Mouse (Mus musculus): ENCODE measurements around the gene Slc2a3. TPM values are rescaled to one million over a fixed set of nuclear protein-coding genes. Genes with fewer than 3 reads are reported as not detected.
A peak's percentile ranks its signal among the peaks of the same experiment; 100 is the strongest.
"Not testable (repeated sequence)": the region's sequence is repeated elsewhere in the genome, so short reads cannot be mapped to it uniquely, and the experiment has no call there.

Slc2a3 gene
- polyA plus RNA-seq, 1 experiment from 2014 or later: 38.4 TPM

DNA sequence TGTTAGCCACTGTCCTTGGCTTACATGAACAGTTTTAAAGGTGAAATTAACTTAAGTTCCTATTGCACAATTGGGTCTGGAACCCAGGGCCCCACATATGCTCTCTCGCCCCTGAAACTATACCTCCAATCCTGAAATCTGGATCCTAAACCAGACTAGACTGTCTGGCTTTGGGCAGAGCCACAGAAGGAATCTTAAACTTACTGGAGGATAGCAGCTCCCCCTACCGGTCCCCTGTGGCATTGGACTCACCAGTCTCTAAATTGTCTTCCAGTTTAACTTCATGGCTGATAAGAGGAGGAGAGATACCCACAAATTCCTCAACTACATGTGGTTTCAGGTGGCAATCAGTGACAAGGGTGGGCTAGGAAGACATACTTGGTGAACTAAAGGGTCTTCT lies 81.5 kb downstream of the Slc2a3 start:
- H3K9me3 ChIP-seq: no peaks in the 10 kb centered on the region
- H3K4me1 ChIP-seq: 0 out of 2 replicates have a peak, but pooled peaks cover 6% of the 10 kb centered on the region
- H3K27me3 ChIP-seq: no peaks in the 10 kb centered on the region
- ATAC-seq (ENCODE audit: insufficient number of reproducible peaks, insufficient read depth, low FRiP score, low TSS enrichment, low read depth): no peak
- H3K9ac ChIP-seq: no peak overlapping the region
- H3K36me3 ChIP-seq: no peaks in the 10 kb centered on the region
- H3K4me3 ChIP-seq: no peak overlapping the region
- H3K4me2 ChIP-seq: no peak overlapping the region
- no peak overlapping the region for H3K27ac ChIP-seq
- WGBS: 32% methylated on average over 2 of the region's 2 CpGs

GRCm38 (mm10) chr6:122718224-122718623 lies 83.2 kb downstream of the Slc2a3 start:
- not testable (repeated sequence) for H3K4me2 ChIP-seq

DNA sequence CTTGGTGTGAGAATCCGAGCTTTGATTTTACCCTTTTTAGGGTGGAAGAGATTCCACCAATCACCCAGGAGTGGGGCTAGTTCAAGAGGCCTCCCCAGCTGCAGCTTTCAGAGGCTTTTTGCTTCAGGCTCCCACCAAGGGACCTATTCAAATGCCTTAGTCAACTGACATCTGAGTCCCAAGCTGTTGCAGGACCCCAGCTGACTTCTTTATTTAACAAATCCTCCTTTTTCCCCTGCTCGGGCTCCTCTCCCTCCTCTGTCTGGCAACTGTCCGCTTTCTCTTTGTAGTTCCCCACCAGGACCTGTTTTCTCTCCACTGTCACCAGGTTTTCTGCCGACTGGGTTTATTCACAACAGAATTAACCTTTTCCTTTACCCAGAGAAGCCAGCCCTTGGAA lies 85.6 kb downstream of the Slc2a3 start:
- no peak overlapping the region for H3K27ac ChIP-seq
- H3K36me3 ChIP-seq: no peaks in the 10 kb centered on the region
- 6% methylated on average over 4 of the region's 4 CpGs for WGBS
- no peak for ATAC-seq (ENCODE audit: insufficient number of reproducible peaks, insufficient read depth, low FRiP score, low TSS enrichment, low read depth)
- H3K9ac ChIP-seq: 0 out of 2 replicates have a peak overlapping the region, but pooled peaks have one; percentile 2
- H3K4me2 ChIP-seq: no peak overlapping the region
- H3K27me3 ChIP-seq: no peaks in the 10 kb centered on the region
- no peaks in the 10 kb centered on the region for H3K9me3 ChIP-seq
- no peak overlapping the region for H3K4me3 ChIP-seq
- 0 out of 2 replicates have a peak, but pooled peaks cover 6% of the 10 kb centered on the region for H3K4me1 ChIP-seq

More at GRCm38 (mm10) chr6:122718224-122718623, 83.2 kb downstream of the Slc2a3 start:
- H3K9me3 ChIP-seq; H3K4me3 ChIP-seq; H3K4me1 ChIP-seq; H3K27me3 ChIP-seq; H3K36me3 ChIP-seq; H3K9ac ChIP-seq; ATAC-seq (ENCODE audit: insufficient number of reproducible peaks, insufficient read depth, low FRiP score, low TSS enrichment, low read depth); H3K27ac ChIP-seq: not testable (repeated sequence)
- 91% methylated on average over 1 of the region's 1 CpGs for WGBS

DNA sequence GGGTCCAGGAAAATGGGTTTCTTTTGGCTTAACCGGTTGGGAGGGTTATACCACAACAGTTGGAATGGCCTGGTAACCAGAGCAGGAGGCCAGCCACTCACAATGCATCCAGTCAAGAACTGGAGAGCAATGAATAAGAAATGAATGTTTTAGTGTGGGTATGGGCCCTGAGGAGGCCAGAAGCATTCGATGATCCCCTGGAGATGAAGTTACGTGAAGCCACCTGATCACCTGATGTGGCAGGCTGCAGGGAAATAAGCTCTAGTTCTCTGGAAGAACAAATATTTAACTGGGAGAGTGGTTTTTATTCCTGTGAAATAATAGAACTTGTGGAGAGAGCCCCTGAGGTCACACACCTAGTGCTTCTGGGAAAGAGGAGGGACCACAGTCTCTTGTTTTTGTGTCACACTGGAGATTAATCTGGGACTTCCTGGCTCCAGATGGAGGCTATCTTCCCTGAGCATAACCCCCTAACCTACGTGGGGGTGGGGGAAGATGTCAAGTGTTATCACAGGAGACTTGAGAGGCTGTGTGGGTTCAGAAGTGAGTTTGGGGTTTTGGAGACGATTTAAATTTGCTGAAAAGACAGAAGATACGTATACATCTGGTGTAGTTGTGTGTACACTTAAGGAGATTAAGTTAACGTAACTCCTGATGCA lies 86.6 kb downstream of the Slc2a3 start:
- no peak overlapping the region for H3K27ac ChIP-seq
- WGBS: 54% methylated on average over 7 of the region's 7 CpGs
- 0 out of 2 replicates have a peak, but pooled peaks cover 6% of the 10 kb centered on the region for H3K4me1 ChIP-seq

GRCm38 (mm10) chr6:122713116-122713515 lies 88.3 kb downstream of the Slc2a3 start:
- H3K9ac ChIP-seq; H3K27me3 ChIP-seq; H3K27ac ChIP-seq; H3K4me3 ChIP-seq; H3K9me3 ChIP-seq; ATAC-seq (ENCODE audit: insufficient number of reproducible peaks, insufficient read depth, low FRiP score, low TSS enrichment, low read depth); H3K4me1 ChIP-seq; H3K4me2 ChIP-seq; H3K36me3 ChIP-seq: not testable (repeated sequence)
- WGBS: 92% methylated on average over 7 of the region's 7 CpGs

More for the DNA sequence above, 86.6 kb downstream of the Slc2a3 start:
- Histone ChIP-seq H3K9ac (no peak overlapping the region), H3K9me3 (no peaks in the 10 kb centered on the region), H3K36me3 (no peaks in the 10 kb centered on the region), H3K27me3 (no peaks in the 10 kb centered on the region), H3K4me2 (no peak overlapping the region), H3K4me3 (no peak overlapping the region)
- ATAC-seq (ENCODE audit: insufficient number of reproducible peaks, insufficient read depth, low FRiP score, low TSS enrichment, low read depth): no peak

DNA sequence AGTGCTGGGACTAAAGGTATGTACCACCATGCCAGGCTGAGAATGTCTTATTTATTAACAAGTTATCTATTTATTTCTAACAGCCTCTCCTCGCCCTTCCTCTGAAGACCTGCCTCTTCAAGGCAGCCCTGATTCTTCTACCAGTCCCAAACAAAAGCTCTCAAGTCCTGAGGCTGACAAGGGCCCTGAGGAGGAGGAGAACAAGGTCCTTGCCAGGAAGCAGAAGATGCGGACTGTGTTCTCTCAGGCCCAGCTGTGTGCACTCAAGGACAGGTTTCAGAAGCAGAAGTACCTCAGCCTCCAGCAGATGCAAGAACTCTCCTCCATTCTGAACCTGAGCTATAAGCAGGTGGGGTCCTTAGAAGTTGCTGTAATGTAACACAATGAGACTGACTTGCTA lies 90.0 kb downstream of the Slc2a3 start:
- no peak for ATAC-seq (ENCODE audit: insufficient number of reproducible peaks, insufficient read depth, low FRiP score, low TSS enrichment, low read depth)
- Histone ChIP-seq H3K36me3 (no peaks in the 10 kb centered on the region), H3K4me3 (no peak overlapping the region), H3K27me3 (peaks cover 16% of the 10 kb centered on the region), H3K4me1 (0 out of 2 replicates have a peak, but pooled peaks cover 6% of the 10 kb centered on the region), H3K9me3 (no peaks in the 10 kb centered on the region), H3K27ac (no peak overlapping the region), H3K4me2 (no peak overlapping the region), H3K9ac (no peak overlapping the region)
- 94% methylated on average over 2 of the region's 2 CpGs for WGBS

DNA sequence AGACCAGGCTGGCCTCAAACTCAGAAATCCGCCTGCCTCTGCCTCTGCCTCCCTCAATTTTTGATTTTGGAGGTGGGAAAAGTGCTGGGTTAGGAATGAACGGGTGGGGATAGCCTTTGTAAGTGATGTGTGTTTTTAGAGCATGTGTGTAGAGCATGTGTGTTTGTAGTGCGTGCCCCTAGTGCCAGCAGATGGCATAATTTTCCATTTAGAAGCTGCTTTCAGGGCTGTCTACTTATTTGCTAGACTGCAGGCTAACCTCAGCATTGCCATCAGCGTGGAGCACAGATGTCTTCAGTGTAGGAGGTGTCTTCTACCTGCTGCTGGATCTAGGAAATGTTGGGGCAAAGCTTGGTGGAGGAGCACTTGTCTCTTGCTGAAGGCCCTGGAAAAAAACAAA lies 92.6 kb downstream of the Slc2a3 start:
- 68% methylated on average over 4 of the region's 4 CpGs for WGBS
- Histone ChIP-seq H3K4me2 (no peak overlapping the region), H3K4me3 (no peak overlapping the region), H3K9ac (no peak overlapping the region), H3K9me3 (no peaks in the 10 kb centered on the region), H3K27me3 (peaks cover 22% of the 10 kb centered on the region), H3K4me1 (no peaks in the 10 kb centered on the region), H3K27ac (no peak overlapping the region), H3K36me3 (no peaks in the 10 kb centered on the region)
- ATAC-seq (ENCODE audit: insufficient number of reproducible peaks, insufficient read depth, low FRiP score, low TSS enrichment, low read depth): no peak

GRCm38 (mm10) chr6:122707036-122707800 lies 94.2 kb downstream of the Slc2a3 start, which contains the start of gene Nanog:
Nanog (plus strand) TSS chr6:122707489.
- no peaks in the 10 kb centered on the region for H3K36me3 ChIP-seq
- peaks cover 9% of the 10 kb centered on the region; the same call in 1 of the 2 replicates for H3K4me1 ChIP-seq
- H3K27me3 ChIP-seq: peaks cover 22% of the 10 kb centered on the region
- H3K9ac ChIP-seq: no peak within 1 kb of the TSS
- no peak within 1 kb of the TSS for H3K27ac ChIP-seq
- no peaks in the 10 kb centered on the region for H3K9me3 ChIP-seq
- ATAC-seq (ENCODE audit: insufficient number of reproducible peaks, insufficient read depth, low FRiP score, low TSS enrichment, low read depth): no peak
- 19% methylated on average over 12 of the region's 12 CpGs for WGBS
- H3K4me2 ChIP-seq: no peak within 1 kb of the TSS
- H3K4me3 ChIP-seq: no peak within 1 kb of the TSS

GRCm38 (mm10) chr6:122706337-122706840 lies 95.1 kb downstream of the Slc2a3 start:
- no peaks in the 10 kb centered on the region for H3K9me3 ChIP-seq
- H3K4me1 ChIP-seq: peaks cover 12% of the 10 kb centered on the region; the same call in 1 of the 2 replicates
- no peak for ATAC-seq (ENCODE audit: insufficient number of reproducible peaks, insufficient read depth, low FRiP score, low TSS enrichment, low read depth)
- H3K4me2 ChIP-seq: no peak overlapping the region
- WGBS: 65% methylated on average over 12 of the region's 12 CpGs
- peaks cover 22% of the 10 kb centered on the region for H3K27me3 ChIP-seq
- no peak overlapping the region for H3K9ac ChIP-seq
- H3K36me3 ChIP-seq: no peaks in the 10 kb centered on the region
- no peak overlapping the region for H3K27ac ChIP-seq
- no peak overlapping the region for H3K4me3 ChIP-seq

GRCm38 (mm10) chr6:122703706-122704105 lies 97.7 kb downstream of the Slc2a3 start:
- Histone ChIP-seq H3K4me3 (no peak overlapping the region), H3K4me2 (peak overlapping the region; percentile 57)

GRCm38 (mm10) chr6:122703251-122703650 lies 98.2 kb downstream of the Slc2a3 start:
- no peaks in the 10 kb centered on the region for H3K36me3 ChIP-seq
- no peak overlapping the region for H3K9ac ChIP-seq
- H3K4me2 ChIP-seq: peak overlapping the region; percentile 57
- WGBS: 15% methylated on average over 6 of the region's 6 CpGs
- no peak for ATAC-seq (ENCODE audit: insufficient number of reproducible peaks, insufficient read depth, low FRiP score, low TSS enrichment, low read depth)
- peaks cover 19% of the 10 kb centered on the region for H3K27me3 ChIP-seq
- no peaks in the 10 kb centered on the region for H3K9me3 ChIP-seq
- peaks cover 12% of the 10 kb centered on the region; the same call in 1 of the 2 replicates for H3K4me1 ChIP-seq
- 0 out of 2 replicates have a peak overlapping the region, but pooled peaks have one; percentile 31 for H3K4me3 ChIP-seq
- peak overlapping the region; percentile 89 for H3K27ac ChIP-seq

More at GRCm38 (mm10) chr6:122703706-122704105, 97.7 kb downstream of the Slc2a3 start:
- Histone ChIP-seq H3K27ac (peak overlapping the region; percentile 89; the same call in 1 of the 2 replicates), H3K4me1 (peaks cover 12% of the 10 kb centered on the region; the same call in 1 of the 2 replicates), H3K9ac (no peak overlapping the region), H3K9me3 (no peaks in the 10 kb centered on the region), H3K27me3 (peaks cover 22% of the 10 kb centered on the region), H3K36me3 (no peaks in the 10 kb centered on the region)
- 18% methylated on average over 1 of the region's 1 CpGs for WGBS
- ATAC-seq (ENCODE audit: insufficient number of reproducible peaks, insufficient read depth, low FRiP score, low TSS enrichment, low read depth): no peak

Measured in embryonic facial prominence, embryonic 13.5 days (tissue).